ENCODE assay signal across 8 mouse cellular contexts in the genomic region with DNA sequence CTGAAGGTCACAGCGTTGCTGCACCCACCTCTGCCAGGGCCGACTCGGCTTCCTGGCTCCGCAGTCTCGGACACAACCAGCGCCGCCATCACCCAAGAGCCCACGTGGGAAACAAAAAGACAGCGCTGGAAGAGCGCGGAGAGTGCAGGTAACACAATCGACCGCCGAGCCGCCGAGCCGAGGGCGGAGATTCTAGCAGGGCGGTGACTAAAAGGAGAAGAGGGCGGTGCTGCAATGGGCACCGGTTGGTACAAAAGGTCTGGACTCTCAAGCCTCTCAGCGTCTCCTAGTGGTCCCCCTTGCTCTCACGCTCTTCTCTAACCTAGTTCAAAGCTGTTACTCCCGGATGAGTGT. TPM values are rescaled to one million over a fixed set of nuclear protein-coding genes. Genes with fewer than 3 reads are reported as not detected.
DNase-seq lines count a peak whose midpoint lies in the region; ATAC-seq and TF ChIP-seq lines count a peak whose summit lies in the region.

No protein-coding gene starts in this region.

- ATAC-seq in intestine, embryonic 14.5 days (replicated peaks; ENCODE audit: low FRiP score, low TSS enrichment, low read depth), result peak; percentile 72
- peak; percentile 80 for ATAC-seq in limb, embryonic 14.5 days (ENCODE audit: low FRiP score, low read depth)
- ATAC-seq in midbrain, embryonic 15.5 days (replicated peaks), result peak; percentile 76

- TF ChIP-seq POLR2A in limb, embryonic 14.5 days (IDR thresholded peaks at IDR 0.05; ENCODE audit: borderline replicate concordance, extremely low read depth, insufficient read depth, insufficient read length), result peak; percentile 68; the same call in 1 of the 2 replicates
- TF ChIP-seq POLR2A in spleen, adult 2 months (IDR thresholded peaks at IDR 0.05; ENCODE audit: low read depth, low read length), result peak; percentile 50

- H3K4me1 ChIP-seq in intestine, embryonic 14.5 days (replicated peaks; ENCODE audit: control insufficient read depth, insufficient read depth, low read length), result peaks cover 23% of the 10 kb centered on the region
- H3K4me1 ChIP-seq in limb, embryonic 14.5 days (ENCODE audit: control insufficient read depth, insufficient read depth, low read length), result peaks cover 21% of the 10 kb centered on the region
- H3K4me1 ChIP-seq in midbrain, embryonic 15.5 days, result peaks cover 51% of the 10 kb centered on the region
- peaks cover 18% of the 10 kb centered on the region for H3K4me1 ChIP-seq in spleen, adult 2 months (ENCODE audit: control insufficient read depth, insufficient read depth, insufficient read length)

- no peaks in the 10 kb centered on the region for H3K9me3 ChIP-seq in intestine, embryonic 14.5 days (ENCODE audit: control insufficient read depth, low read length)
- H3K9me3 ChIP-seq in limb, embryonic 14.5 days (ENCODE audit: control insufficient read depth, low read length), result no peaks in the 10 kb centered on the region
- H3K9me3 ChIP-seq in midbrain, embryonic 15.5 days, result no peaks in the 10 kb centered on the region

- under 1% methylated on average over 24 of the region's 24 CpGs for WGBS in intestine, embryonic 14.5 days
- WGBS in limb, embryonic 14.5 days, result under 1% methylated on average over 24 of the region's 24 CpGs
- WGBS in midbrain, embryonic 15.5 days, result under 1% methylated on average over 24 of the region's 24 CpGs
- WGBS in spleen, adult 2 months, result under 1% methylated on average over 24 of the region's 24 CpGs

- peak overlapping the region; percentile 43; the same call in 1 of the 2 replicates for H3K27ac ChIP-seq in intestine, embryonic 14.5 days (ENCODE audit: low read depth)
- H3K27ac ChIP-seq in limb, embryonic 14.5 days (replicated peaks; ENCODE audit: low read depth, low read length), result no peak overlapping the region
- peak overlapping the region; percentile 9; the same call in 1 of the 2 replicates for H3K27ac ChIP-seq in midbrain, embryonic 15.5 days
- peak overlapping the region; percentile 48; the same call in 1 of the 2 replicates for H3K27ac ChIP-seq in spleen, adult 2 months (ENCODE audit: insufficient read depth, low read length)

- H3K4me2 ChIP-seq in intestine, embryonic 14.5 days (ENCODE audit: low read length), result peak overlapping the region; percentile 91
- H3K4me2 ChIP-seq in limb, embryonic 14.5 days (replicated peaks; ENCODE audit: low read depth, low read length, severe bottlenecking), result peak overlapping the region; percentile 84
- H3K4me2 ChIP-seq in midbrain, embryonic 15.5 days, result peak overlapping the region; percentile 85

- peak overlapping the region; percentile 92 for H3K4me3 ChIP-seq in intestine, embryonic 14.5 days (ENCODE audit: low read depth, low read length)
- H3K4me3 ChIP-seq in limb, embryonic 14.5 days (replicated peaks; ENCODE audit: low read length), result peak overlapping the region; percentile 91
- peak overlapping the region; percentile 72 for H3K4me3 ChIP-seq in midbrain, embryonic 15.5 days
- peak overlapping the region; percentile 96 for H3K4me3 ChIP-seq in spleen, adult 2 months (ENCODE audit: extremely low read depth, insufficient read depth, insufficient read length)

- TF ChIP-seq CTCF in spleen, adult 2 months (IDR thresholded peaks at IDR 0.05; ENCODE audit: extremely low read depth, insufficient read depth, insufficient read length, insufficient replicate concordance), result no peak

- peak overlapping the region; percentile 59 for H3K9ac ChIP-seq in intestine, embryonic 14.5 days (ENCODE audit: low read length)
- H3K9ac ChIP-seq in limb, embryonic 14.5 days (ENCODE audit: low read depth, low read length, severe bottlenecking), result peak overlapping the region; percentile 70
- H3K9ac ChIP-seq in midbrain, embryonic 15.5 days, result peak overlapping the region; percentile 57

- peak; percentile 79 to 88 for DNase-seq in left cerebral cortex, adult 18-20 months (ENCODE audit: low spot score in 2 of 2)
- no peak for DNase-seq in left cerebral cortex, adult 11 months (ENCODE audit: low spot score)
- peak; percentile 94 for DNase-seq in embryo, embryonic 10.5 days (ENCODE audit: low spot score)
- peak; percentile 81 for DNase-seq in gastrocnemius, postnatal 25 days
- DNase-seq in intestine, embryonic 14.5 days (ENCODE audit: low spot score), result peak; percentile 87
- peak; percentile 89 for DNase-seq in limb, embryonic 14.5 days (ENCODE audit: low spot score)
- peak; percentile 73 to 83 for DNase-seq in spleen, adult 2 months (ENCODE audit: low read depth in 1 of 2, low spot score in 2 of 2)

- peaks cover 37% of the 10 kb centered on the region for H3K27me3 ChIP-seq in intestine, embryonic 14.5 days (replicated peaks; ENCODE audit: control insufficient read depth, insufficient read depth, low read length)
- H3K27me3 ChIP-seq in limb, embryonic 14.5 days (ENCODE audit: control insufficient read depth, insufficient read depth, low read length), result peaks cover 33% of the 10 kb centered on the region
- H3K27me3 ChIP-seq in midbrain, embryonic 15.5 days (replicated peaks), result 0 out of 2 replicates have a peak, but pooled peaks cover 8% of the 10 kb centered on the region
- peaks cover 13% of the 10 kb centered on the region for H3K27me3 ChIP-seq in spleen, adult 2 months (ENCODE audit: control insufficient read depth, insufficient read depth, low read length)

- peaks cover 9% of the 10 kb centered on the region; the same call in 1 of the 2 replicates for H3K36me3 ChIP-seq in intestine, embryonic 14.5 days (ENCODE audit: control insufficient read depth, insufficient read depth, low read length)
- H3K36me3 ChIP-seq in limb, embryonic 14.5 days (ENCODE audit: control insufficient read depth, insufficient read depth, low read length), result 0 out of 2 replicates have a peak, but pooled peaks cover 4% of the 10 kb centered on the region
- no peaks in the 10 kb centered on the region for H3K36me3 ChIP-seq in midbrain, embryonic 15.5 days (replicated peaks)
- H3K36me3 ChIP-seq in spleen, adult 2 months (ENCODE audit: control insufficient read depth, insufficient read depth, low read length), result no peaks in the 10 kb centered on the region

RNA-seq across cellular contexts. Expression of a gene that starts 0.7 kb away (rescaled TPM):
- total RNA-seq in left cerebral cortex, adult 18-20 months (2021), result 10 to 100 TPM; 28.5 to 32.1 TPM
- total RNA-seq in gastrocnemius, postnatal 25 days (2021), result 1 to 10 TPM; 5.6 to 5.8 TPM
- polyA plus RNA-seq in intestine, embryonic 14.5 days (2014; fragmentation: Nextera tagmentation; extraction: Ambion mirVana), result 27.9 and 31.5 TPM in 2 replicates
- polyA plus RNA-seq in limb, embryonic 14.5 days (2012; rRNA removed), result 30.0 and 46.6 TPM in 2 replicates
- 23.1 and 25.5 TPM in 2 replicates for polyA plus RNA-seq in limb, embryonic 14.5 days (2014; fragmentation: Nextera tagmentation; extraction: Ambion mirVana)
- 13.1 and 14.0 TPM in 2 replicates for polyA plus RNA-seq in midbrain, embryonic 15.5 days (2015; fragmentation: Nextera tagmentation; extraction: Ambion mirVana)
- polyA plus RNA-seq in spleen, adult 2 months (2012; rRNA removed), result 29.2 and 33.3 TPM in 2 replicates

RNA-seq across cellular contexts. Expression of a gene that starts 3.2 kb away (rescaled TPM):
- 10 to 100 TPM; 86.2 to 91.0 TPM for total RNA-seq in left cerebral cortex, adult 18-20 months (2021)
- 1 to 10 TPM in 1 of 2 experiments, under 1 TPM in 1; 1.00 to 1.7 TPM for total RNA-seq in gastrocnemius, postnatal 25 days (2021)
- polyA plus RNA-seq in intestine, embryonic 14.5 days (2014; fragmentation: Nextera tagmentation; extraction: Ambion mirVana), result 1.6 and 2.0 TPM in 2 replicates
- polyA plus RNA-seq in limb, embryonic 14.5 days (2012; rRNA removed), result 3.4 and 3.9 TPM in 2 replicates
- 4.4 and 5.3 TPM in 2 replicates for polyA plus RNA-seq in limb, embryonic 14.5 days (2014; fragmentation: Nextera tagmentation; extraction: Ambion mirVana)
- polyA plus RNA-seq in midbrain, embryonic 15.5 days (2015; fragmentation: Nextera tagmentation; extraction: Ambion mirVana), result 15.7 and 18.3 TPM in 2 replicates
- 11.1 and 12.7 TPM in 2 replicates for polyA plus RNA-seq in spleen, adult 2 months (2012; rRNA removed)

RNA-seq across cellular contexts. Expression of a gene that starts 11.7 kb away (rescaled TPM):
- total RNA-seq in left cerebral cortex, adult 18-20 months (2021), result 10 to 100 TPM in 1 of 2 experiments, 1 to 10 TPM in 1; 9.2 to 12.0 TPM
- total RNA-seq in gastrocnemius, postnatal 25 days (2021), result 1 to 10 TPM; 2.8 to 3.3 TPM
- 29.9 and 32.2 TPM in 2 replicates for polyA plus RNA-seq in intestine, embryonic 14.5 days (2014; fragmentation: Nextera tagmentation; extraction: Ambion mirVana)
- 22.5 and 25.0 TPM in 2 replicates for polyA plus RNA-seq in limb, embryonic 14.5 days (2012; rRNA removed)
- 29.8 and 30.3 TPM in 2 replicates for polyA plus RNA-seq in limb, embryonic 14.5 days (2014; fragmentation: Nextera tagmentation; extraction: Ambion mirVana)
- polyA plus RNA-seq in midbrain, embryonic 15.5 days (2015; fragmentation: Nextera tagmentation; extraction: Ambion mirVana), result 15.4 and 18.3 TPM in 2 replicates
- polyA plus RNA-seq in spleen, adult 2 months (2012; rRNA removed), result 17.2 and 18.4 TPM in 2 replicates

RNA-seq across cellular contexts. Expression of a gene that starts 21.0 kb away (rescaled TPM):
- 1 to 10 TPM; 3.8 to 5.0 TPM for total RNA-seq in left cerebral cortex, adult 18-20 months (2021)
- total RNA-seq in gastrocnemius, postnatal 25 days (2021), result 1 to 10 TPM; 5.7 to 5.9 TPM
- 13.0 and 14.5 TPM in 2 replicates for polyA plus RNA-seq in intestine, embryonic 14.5 days (2014; fragmentation: Nextera tagmentation; extraction: Ambion mirVana)
- polyA plus RNA-seq in limb, embryonic 14.5 days (2012; rRNA removed), result 90.8 and 125 TPM in 2 replicates
- polyA plus RNA-seq in limb, embryonic 14.5 days (2014; fragmentation: Nextera tagmentation; extraction: Ambion mirVana), result 21.4 and 24.6 TPM in 2 replicates
- 2.8 and 3.2 TPM in 2 replicates for polyA plus RNA-seq in midbrain, embryonic 15.5 days (2015; fragmentation: Nextera tagmentation; extraction: Ambion mirVana)
- 9.2 and 13.2 TPM in 2 replicates for polyA plus RNA-seq in spleen, adult 2 months (2012; rRNA removed)
